Mouse (Mus musculus) forelimb bud, embryonic 11.5 days (tissue): ENCODE results near the gene St8sia1.

Experiments used
- DNase-seq: peaks from one replicate; pipeline ENCODE4 v3.0.0-alpha.2; 2012; ENCODE audit warnings: low read depth, low spot score

The St8sia1 gene

DNA sequence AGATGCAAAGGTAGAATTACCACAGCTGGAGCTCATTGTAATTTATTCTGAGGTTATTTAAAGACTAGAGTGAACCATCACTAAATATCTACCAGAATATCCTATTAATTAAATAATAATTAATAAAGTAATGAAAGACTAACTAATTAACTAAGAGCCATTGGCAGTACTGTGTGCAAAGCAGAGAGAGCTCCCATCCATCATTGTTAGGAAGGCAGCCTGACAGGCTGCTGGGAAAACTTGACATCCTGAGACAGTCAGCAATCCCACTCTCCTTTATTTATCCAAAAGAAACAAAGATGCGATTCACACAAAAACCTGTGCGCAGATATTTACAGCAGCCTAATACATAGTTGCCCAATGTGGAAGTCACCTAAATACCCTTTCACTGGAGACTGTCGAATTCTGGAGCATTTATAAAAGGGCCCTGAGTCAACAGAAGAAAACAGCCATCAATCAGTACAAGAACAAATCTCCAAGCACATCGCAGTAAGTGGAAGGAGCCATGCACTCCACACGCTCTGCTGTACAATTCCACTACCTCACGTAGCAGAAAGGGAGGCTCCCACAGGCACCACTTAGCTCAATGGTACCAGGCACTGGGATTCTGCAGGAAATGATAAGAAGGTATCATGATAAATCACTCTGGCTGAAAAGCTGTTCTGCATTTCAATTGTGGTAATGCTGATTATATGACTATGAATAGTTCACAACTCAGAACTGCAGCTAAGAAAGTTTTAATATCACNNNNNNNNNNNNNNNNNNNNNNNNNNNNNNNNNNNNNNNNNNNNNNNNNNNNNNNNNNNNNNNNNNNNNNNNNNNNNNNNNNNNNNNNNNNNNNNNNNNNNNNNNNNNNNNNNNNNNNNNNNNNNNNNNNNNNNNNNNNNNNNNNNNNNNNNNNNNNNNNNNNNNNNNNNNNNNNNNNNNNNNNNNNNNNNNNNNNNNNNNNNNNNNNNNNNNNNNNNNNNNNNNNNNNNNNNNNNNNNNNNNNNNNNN is 15.7 kb upstream of the St8sia1 start:
- no peak for DNase-seq

DNA sequence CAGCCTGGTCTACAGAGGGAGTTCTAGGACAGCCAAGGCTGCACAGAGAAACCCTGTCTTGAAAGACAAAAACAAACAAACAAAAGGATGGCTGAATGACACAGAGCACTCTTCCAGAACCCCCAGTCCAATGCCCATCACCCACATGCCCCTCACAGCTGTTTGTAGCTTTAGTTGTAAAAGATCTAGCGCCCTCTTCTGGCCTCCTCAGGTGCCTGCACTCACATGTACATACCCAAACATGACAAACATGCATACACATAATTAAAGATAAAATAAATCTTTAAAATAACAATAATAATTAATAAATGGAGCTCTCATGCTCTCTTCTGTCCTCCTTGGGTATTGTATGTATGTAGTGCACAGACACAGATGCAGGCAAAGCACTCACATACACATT is 13.0 kb upstream of the St8sia1 start:
- no peak for DNase-seq

DNA sequence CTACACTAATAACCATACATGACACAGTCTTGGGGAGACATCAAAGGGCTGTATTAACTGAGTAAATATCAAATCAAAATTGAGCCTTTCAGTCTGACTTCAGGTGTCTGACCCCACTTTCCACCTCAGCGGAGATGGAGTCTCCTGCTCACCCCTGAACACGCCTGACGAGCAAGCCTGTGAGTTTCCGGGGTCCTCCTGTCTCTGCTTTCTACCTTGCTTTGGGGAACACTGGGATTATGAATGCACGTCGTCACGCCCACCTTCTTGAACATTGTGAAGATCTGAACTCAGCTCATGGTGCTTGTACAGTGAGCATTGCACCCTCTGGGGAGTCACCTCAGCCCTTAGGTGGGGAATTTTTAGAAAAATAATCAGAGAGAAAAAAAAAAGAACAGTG is 9.0 kb upstream of the St8sia1 start:
- no peak for DNase-seq

DNA sequence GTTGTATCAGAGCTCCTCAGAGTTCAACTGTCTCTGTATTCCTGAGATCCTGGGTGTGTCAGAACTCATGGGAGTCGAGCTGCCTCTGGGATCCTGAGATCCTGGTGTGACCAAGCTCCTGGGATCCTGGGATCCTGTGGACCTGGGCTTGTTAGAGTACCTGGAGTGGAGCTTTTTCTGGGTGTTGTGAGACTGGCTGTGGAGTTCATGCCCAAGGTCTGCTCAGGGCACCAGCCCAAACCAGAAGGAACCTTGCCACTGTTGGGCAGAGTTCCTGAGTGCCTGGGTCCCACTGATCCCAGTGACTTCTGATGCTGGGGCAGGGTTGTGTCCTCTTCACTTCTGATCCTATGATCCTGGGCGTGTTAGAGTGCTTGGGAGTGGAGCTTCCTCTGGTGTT is 8.0 kb upstream of the St8sia1 start:
- DNase-seq = no peak

DNA sequence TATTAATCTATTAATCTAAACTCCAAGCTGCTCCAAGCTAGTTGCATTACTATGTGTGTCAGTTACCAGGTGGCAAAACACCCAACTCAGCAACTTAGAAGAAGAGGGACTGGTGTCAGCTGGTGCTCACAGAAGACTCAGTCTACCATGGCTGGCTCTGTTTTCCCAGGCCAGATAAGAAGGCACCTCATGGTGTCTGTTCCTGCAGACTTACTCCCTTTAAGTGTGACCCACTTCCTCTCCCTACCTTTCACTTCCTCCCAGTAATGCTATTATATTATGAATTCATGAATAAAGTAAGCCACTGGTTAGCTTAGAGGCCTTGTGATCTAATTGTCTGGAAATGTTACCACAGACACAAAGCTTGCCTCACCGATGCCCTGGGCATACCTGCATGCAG is 3.2 kb upstream of the St8sia1 start:
- no peak for DNase-seq

DNA sequence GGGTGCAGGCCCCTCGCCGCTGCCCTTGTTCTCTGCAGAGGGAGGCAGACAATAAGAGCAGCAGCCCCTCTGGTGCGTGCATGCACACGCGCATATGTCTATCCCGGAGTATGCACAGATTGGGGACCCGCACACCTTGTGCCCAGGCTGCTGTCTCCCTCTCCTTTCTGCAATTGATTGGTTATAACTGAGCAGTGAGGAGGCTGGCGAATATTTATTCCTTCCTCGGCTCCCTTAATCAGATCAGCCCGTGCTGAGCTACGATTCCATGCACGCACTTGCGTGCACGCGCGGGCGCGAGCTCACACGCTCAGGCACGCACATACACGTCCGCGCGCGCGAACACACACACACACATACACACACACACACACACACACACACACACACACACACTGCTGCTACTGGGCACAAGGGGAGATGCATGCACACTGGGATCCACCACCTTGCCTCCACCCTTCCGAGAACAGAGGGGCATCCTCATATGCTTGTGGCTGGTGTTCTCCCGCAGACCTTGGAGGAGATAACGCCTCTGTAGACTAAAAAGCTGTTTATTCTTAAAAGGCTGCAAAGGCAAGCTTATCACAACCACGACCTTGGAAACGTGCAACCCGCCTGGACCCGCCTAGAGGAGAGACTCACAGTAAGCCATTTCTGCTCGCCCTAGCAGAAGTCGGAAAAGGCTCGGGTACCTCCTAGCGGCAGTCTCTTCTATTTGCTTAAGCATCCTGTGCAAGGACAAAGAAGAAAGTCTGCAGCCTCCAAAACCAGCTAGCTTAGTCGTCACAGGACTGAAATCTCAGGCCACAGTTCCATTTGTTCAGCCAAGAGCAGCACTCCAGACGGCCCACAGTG is 506 bp upstream of the St8sia1 start:
- DNase-seq = peak; percentile 85

DNA sequence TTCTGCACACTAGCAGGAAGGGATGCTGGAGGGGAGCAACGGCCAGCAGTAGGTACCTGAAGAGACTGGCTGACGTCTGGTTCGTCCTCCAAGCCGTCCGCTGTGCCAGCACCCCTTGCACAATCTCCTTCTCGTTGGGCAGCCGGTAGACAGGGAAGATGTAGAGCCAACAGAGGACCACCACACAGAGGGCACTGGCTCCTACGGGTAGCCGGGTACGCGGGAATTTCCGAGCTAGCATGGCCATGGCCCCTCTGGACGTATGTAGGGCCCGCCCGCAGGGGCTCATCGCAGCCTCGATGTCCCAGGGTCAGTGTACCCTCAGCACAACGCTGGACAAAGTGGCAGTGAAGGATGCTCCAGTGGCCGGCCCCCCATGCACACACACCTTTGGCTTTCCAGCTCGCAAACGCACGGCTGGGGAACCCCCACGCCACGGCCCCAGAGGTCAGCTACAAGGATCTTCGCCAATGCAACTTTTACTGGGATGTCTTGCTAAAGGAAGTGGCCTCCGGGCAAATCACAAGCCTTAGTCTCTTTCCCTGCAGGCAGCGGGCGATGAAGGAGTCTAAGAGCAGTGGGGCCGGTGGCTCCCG is 674 bp downstream of the St8sia1 start:
- no peak for DNase-seq

DNA sequence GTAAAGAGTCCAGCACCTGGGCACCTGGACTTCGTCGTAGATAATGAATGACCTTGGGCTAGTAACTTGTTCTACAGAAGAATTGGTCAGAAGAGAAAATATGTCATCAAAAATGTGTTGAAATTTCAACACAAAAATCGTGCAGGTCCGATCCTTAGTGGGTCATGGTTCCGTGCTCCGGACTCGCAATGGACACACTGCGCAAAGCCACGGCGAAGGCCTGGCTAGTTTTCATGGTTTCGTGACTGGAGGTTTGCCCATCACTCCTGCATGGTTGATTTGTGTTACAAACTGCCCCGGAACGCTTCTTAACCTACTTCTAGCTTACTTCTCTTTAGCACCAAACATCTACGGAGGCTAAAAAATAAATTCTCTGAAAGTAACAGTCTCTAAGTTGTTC is 1.4 kb downstream of the St8sia1 start:
- no peak for DNase-seq

DNA sequence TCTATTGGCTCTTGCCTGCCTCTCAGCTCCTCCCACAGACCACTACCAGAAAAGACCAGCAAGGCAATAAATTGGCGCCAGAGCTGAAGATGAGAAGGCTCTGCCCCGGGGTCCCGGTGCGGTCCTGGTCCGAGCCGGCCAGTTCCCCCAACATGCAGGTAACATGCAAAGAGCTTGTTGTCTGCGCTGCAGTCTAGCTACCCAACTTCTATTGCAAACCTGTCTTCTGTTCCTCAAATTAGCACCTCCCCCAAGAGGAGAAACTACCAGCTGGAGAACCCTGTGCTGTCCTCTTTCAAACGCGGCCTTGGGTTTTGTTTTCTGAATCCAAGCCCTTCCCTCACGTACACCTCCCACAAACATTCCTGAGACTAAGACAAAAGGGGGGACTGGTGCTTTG is 1.8 kb downstream of the St8sia1 start:
- no peak for DNase-seq

DNA sequence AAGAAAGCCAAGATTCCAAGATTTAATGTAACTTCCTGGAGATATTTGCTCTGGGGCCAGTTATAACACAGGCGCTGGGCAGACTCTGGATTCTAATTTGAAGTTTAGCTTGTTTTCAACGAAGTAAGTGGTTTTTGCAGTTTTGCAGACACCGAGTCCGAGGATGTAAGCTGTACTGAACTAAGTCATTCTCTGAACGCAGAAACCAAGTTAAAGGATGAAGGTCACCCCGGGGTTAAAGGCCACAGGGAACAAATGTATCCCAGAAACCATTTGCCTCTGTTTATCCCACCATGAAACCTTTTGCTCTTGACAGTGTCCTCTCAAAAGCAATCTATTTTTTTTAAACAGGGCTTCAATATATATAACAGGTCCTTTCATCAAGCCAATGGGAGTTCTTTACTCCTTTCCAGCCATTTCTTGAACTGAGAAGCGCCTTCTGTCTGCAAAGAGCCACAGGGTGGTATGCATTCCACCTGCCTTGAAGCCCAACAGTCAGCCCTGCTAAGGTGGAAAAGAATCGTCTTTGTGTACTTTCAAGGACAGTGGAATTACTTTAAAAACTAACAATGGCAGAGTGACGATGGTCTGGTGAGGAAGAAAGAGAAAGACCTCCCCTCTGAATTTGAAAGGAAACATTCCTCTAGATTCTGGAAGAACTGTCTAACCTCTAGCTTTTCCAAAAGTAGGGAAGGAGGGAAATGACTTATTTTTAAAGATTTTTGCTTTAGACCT is 2.4 kb downstream of the St8sia1 start:
- DNase-seq = no peak

DNA sequence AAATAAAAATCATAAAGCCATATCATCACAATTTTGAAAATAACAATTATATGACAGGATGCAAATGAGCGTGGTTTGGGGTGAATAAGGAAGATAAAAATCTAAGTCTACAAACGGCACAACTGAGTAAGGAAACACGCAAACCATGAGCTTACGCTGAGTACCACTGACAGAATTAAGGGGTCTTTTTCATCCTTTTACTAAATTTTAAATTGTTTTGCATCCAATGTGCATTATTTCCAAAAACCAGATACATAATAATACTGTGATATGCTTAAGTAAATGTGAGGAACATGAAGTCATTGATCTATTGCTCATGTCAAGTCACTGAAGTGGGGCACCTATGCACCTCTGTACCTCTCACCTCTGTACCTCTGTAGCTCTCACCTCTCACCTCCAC is 7.7 kb downstream of the St8sia1 start:
- DNase-seq = no peak

DNA sequence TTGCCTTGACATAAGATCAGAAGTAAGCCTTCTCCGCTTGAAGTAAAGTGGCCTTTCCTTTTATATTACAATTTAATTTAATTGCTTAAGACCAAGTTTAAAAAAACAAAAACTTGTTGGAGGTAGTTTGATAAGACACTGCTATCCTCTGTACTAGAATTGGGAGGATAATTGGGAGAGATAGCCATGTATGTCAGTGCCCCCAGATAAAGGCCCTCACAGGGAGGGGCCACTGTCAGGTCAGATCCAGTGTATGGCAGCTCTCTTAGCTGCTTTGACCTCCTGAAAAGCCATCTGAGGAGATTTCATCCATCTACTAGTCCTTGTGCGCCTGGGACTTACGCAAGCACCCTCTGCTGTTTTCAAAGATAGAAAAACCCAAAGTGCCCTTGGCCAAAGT is 9.0 kb downstream of the St8sia1 start:
- no peak for DNase-seq

DNA sequence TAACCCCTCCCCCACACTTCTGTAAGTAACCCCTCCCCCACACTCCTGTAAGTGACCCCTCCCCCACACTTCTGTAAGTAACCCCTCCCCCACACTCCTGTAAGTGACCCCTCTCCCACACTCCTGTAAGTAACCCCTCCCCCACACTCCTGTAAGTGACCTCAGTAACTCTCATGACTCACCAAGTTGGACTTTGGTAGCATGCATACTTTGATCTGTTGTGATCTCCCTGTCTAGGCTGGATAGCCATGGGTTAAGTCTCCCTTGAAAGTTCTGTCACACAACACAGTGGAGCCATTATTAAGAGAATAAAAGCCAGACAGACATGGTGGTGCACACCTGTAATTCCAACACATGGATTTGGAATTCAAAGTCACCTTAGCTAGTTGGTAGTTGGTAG is 11.1 kb downstream of the St8sia1 start:
- DNase-seq = no peak

DNA sequence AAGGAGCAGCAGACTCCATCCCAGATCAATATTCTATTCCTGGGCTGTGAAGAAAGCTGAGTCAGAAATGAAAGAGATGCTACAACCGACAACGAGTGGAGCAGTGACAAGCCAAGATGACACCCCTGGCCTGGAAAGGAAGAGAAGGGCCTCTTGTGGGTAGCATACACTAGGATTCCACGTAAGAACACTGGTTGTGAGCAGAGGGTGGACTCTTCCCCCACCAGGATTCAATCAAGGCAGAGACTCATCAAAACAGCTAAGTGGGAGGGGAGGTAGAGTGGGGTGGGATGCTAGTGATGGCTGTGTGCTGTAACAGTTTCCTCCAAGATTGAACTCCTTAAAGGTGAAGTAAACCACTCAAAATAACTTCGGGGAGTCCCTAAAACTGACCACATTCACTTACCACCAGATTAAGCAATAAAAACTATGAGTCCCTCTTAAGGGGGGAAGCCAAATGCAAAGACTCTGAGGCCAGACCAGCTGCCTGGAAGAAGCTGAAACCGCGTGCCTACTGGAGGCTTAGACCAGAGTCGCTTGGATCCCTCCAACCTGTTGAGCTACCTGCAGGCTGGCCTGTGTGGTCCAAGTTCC is 11.8 kb downstream of the St8sia1 start:
- DNase-seq = no peak

DNA sequence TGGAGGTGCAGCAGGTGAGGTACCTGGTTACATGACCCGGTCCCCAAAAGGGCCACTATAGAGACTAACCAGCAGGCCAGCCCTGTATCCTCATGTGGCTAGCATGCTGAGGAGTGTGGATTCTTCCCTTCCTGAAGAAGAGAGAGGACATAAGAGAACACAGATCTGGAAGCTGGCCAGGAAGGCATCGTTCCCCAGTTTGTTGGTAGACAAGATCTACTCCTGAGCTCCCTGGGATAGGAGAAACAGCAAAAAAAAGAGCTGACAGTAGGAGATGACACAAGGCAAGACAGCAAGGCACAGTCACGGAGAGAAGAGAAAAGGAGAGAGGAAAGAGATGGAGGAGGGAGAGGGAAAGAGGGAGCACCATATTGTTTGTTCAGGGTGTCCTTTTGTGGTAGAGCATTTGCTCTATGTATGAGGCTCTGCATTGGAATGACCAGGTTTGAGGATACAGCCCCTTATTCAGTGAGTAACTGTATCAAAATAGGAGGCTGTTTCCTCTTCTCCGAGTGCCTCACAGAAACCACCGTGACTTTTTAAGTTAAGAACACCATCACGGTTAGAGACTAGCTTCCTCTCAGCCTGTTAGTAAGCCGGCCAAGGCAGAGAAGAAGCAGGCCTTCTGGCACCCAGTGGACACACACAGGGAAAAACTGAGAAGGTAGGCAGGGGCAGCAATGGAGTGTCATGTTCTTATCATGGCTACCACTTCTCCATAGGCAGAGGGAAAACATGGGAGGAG is 12.5 kb downstream of the St8sia1 start:
- DNase-seq = no peak

DNA sequence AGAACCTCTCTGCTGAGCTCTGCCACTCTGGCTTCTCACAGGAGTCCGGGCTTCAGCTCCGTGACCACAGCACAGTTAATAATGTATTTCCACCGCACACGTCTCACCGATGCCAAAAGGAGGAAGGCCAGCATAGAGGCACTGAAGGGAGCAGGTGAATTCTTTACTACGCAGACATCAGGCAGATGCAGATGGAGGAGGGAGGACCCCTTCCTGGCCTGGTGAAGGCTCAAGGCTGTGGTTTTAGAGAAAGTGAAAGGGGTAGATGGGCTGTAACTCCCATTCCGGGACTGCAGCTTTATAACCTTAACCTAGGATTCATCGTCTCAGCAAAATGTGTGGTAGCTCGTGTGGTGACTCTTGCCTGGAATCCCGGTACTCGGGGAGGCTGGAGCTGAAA is 13.9 kb downstream of the St8sia1 start:
- DNase-seq = no peak

DNA sequence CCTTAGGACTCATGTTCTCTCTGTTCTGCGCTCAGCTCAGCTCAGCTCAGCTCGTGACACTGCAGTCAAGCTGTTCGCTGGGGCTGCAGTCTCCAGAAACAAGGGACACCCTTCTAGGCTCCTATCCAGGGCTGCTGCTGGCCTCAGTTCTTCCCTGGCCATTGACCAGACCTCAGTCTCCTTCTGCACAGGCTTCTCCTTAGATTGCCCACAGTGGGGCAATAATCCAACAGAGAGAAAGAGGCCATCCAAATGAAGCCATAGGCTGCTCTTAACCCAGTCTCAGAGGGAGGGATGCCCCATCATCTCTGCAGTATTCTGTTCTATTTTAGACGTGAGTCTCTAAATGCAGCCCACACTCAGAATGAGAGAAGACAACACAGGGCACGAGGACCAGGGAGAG is 15.3 kb downstream of the St8sia1 start:
- no peak for DNase-seq

DNA sequence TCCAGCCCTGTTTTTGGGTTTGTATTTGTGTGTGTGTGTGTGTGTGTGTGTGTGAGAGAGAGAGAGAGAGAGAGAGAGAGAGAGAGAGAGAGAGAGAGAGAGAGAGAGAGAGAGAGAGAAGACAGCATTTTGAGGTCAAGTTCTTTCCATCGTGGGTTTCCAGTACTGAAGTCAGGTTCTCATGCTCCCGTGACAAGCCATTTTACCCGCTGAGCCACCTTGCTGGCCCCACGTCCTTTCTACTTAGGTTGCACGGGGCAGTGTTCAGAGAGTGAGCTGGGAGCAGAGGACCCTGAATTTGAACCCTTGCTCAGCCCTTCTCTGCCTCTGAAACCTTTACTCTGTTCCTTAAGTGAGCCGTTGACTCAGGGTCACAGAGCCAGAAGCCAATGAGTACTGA is 17.2 kb downstream of the St8sia1 start:
- no peak for DNase-seq

DNA sequence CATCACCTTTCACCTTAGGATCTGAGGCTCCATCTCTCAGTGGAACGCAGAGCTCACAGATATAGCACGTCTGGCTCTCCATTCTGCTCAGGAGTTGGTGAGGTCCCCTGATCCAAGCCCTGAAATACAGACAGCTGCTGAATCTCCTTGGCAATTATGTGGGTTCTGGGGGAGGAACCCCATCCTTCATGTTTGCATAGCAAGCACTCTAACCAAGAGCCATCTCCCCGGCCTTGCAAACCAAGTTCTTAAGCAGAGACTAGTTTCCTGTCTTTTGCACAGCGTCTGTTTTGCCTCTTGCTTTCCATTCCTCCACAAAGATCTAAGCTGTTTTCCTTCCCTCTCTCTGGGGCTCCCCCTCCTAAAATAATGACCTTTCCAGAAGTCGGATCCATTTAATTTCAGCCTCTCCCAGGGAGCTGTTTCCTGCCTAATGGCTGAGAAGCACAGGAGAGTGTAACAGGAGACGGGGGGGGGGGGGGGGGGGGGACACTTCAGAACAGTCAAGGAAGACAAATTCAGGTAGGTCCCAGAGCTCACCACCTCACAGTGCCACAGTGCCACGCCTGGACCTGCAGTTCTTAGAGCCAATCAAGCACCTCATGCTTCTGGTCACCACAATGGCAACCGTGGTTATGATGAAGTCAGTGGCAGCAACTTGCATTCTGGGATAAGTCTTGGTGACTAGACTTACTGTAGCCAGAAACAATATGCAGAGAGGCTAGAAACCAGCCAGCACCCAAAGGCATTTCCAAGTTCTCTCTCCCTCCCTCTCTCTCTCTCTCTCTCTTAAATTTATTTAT is 18.0 kb downstream of the St8sia1 start:
- DNase-seq = peak; percentile 60

DNA sequence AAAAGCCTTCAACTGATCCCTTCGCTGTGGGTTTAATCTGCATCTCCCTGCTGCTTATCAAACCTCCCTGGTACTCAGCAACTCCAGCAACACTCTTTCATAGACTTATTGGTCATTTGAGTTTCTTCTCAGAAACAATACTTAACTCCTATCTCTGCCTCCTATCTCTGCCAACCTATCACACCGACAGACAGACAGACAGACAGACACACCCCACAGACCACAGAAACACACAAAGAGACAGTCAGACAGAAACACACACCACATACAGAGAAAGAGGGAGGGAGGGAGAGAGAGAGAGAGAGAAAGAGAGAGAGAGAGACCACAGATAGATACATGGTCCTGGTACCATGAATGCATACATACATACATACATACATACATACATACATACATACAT is 18.8 kb downstream of the St8sia1 start:
- DNase-seq = no peak
